Mouse (Mus musculus): Measurements from ENCODE around the gene Fgf18. TPM values are rescaled to one million over a fixed set of nuclear protein-coding genes. Genes with fewer than 3 reads are reported as not detected.

The Fgf18 gene
- total RNA-seq, 2 experiments from 2014 or later = 2.4 to 2.9 TPM

Other genes starting within 250 kb of the Fgf18 start
- 100 to 1,000 TPM; 178 to 185 TPM for gene Npm1, start 15.8 kb upstream of the Fgf18 start, total RNA-seq (2021)
- gene Tlx3, start 56.2 kb upstream of the Fgf18 start, total RNA-seq (2021) = not detected
- gene Gm12117, start 129.3 kb upstream of the Fgf18 start, total RNA-seq (2021) = not detected